Mouse (Mus musculus) lung, adult 18-20 months (tissue): ENCODE data around the gene Vmn2r78.
"Not testable (repeated sequence)": the region's sequence is repeated elsewhere in the genome, so short reads cannot be mapped to it uniquely, and the experiment has no call there.

Experiments
- DNase-seq, 2 experiments: peaks; one replicate each; pipeline ENCODE4 v3.0.0; 2022; ENCODE audit warnings: mixed read lengths in 2 of 2

The Vmn2r78 gene

GRCm38 (mm10) chr7:86914794-86915193 lies at the start of gene Vmn2r78:
Gene Vmn2r78 (plus strand): TSS chr7:86915094.
- DNase-seq: not testable (repeated sequence)

GRCm38 (mm10) chr7:86889470-86890469 lies 25.1 kb upstream of the Vmn2r78 start:
- no peak for DNase-seq

GRCm38 (mm10) chr7:86937288-86937687 lies 22.4 kb downstream of the Vmn2r78 start:
- no peak for DNase-seq

GRCm38 (mm10) chr7:86994700-86995099 lies 79.8 kb downstream of the Vmn2r78 start:
- no peak for DNase-seq

- DNase-seq: not testable (repeated sequence)
Observed at GRCm38 (mm10) chr7:86995815-86996214, 80.9 kb downstream of the Vmn2r78 start, which contains the start of gene Vmn2r79. Gene Vmn2r79 (plus strand): TSS chr7:86996115.
